ENCODE assay signal across 15 mouse cellular contexts in the genomic region with DNA sequence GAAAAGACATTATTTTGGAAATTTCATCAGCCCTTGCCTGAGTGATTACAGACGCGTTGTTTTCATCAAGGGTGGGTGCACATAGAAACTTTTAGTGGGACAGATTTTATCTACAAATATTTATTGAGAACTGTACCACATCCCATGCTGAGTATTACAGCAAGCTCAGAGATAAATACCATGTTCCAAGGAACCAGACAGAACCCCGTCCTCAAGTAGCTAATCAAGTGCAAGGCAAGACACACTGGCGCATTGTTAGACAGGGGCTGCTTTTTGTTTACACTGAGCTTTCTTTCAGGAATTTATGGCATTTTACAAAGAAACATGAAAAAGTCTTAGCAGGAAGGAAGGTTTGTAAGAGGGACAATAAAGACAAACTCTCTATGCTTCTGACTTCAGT.
"Had no signal": no experiment of that assay in that cellular context is flagged by ENCODE, and none has a peak within 500 bp of the region (broad histone marks: within the 10 kb centered on the region; RNA-seq: fewer than 3 reads in every experiment).

No protein-coding gene starts in this region.

- H3K27ac ChIP-seq: neural tube, embryonic 15.5 days; stomach, embryonic 15.5 days; stomach, postnatal 0 days had no signal

- DNase-seq: retina, postnatal 1 day; right cerebral cortex, adult 18-20 months; right cerebral cortex, postnatal 14 days; right cerebral cortex, postnatal 25 days; right cerebral cortex, postnatal 4 days; spleen, adult 18-20 months; thymus, adult 18-20 months; thymus, adult 2 months; thymus, postnatal 14 days; thymus, postnatal 25 days; thymus, postnatal 36 days; thymus, postnatal 4 days had no signal

- H3K9me3 ChIP-seq: neural tube, embryonic 15.5 days; stomach, embryonic 15.5 days had no signal

- H3K4me3 ChIP-seq: neural tube, embryonic 15.5 days; stomach, embryonic 15.5 days had no signal

- H3K9ac ChIP-seq: neural tube, embryonic 15.5 days; stomach, embryonic 15.5 days had no signal

- H3K4me1 ChIP-seq: neural tube, embryonic 15.5 days; stomach, embryonic 15.5 days had no signal

- H3K4me2 ChIP-seq: neural tube, embryonic 15.5 days; stomach, embryonic 15.5 days had no signal

- H3K27me3 ChIP-seq: neural tube, embryonic 15.5 days; stomach, embryonic 15.5 days had no signal

- H3K36me3 ChIP-seq: neural tube, embryonic 15.5 days; stomach, embryonic 15.5 days had no signal
